Mouse (Mus musculus) layer of hippocampus, postnatal 36 days (tissue): ENCODE results near the gene Stn1. TPM values are rescaled to one million over a fixed set of nuclear protein-coding genes. Genes with fewer than 3 reads are reported as not detected.
"Not testable (repeated sequence)": the region's sequence is repeated elsewhere in the genome, so short reads cannot be mapped to it uniquely, and the experiment has no call there.

Experiments used
- DNase-seq, 2 experiments: peaks; one replicate each; pipeline ENCODE4 v3.0.0; 2022
- total RNA-seq, 2 experiments: library from RNA; stranded (reverse); gene quantifications; 2 replicates each; pipeline ENCODE4 v1.2.3; 2021

The Stn1 gene
- total RNA-seq: 10 to 100 TPM; 18.7 to 23.0 TPM

DNA sequence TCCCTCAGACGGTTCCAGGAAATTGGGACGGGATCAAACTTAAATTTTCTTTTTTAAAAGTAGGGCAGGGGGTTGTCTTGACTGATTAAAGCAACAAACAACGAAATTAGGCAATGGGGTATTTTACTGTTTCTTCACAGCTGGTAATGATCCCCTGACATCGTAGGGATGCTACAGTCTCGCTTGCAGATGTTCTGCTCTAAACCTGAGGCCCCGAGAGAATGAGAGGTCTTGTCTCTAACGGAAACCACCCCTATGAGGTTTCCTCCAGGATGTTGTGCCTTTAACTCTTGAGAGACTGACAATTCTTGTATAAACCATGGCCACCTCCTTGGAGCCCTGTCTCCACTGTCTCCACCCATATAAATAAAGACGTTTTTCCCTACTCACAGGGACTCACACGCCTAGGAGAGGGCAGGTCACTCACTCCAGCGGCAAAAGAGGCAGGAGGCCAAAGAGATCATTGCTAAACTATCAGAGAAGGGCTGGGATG lies at the start of gene Stn1:
Stn1 (minus strand) TSS at position 208 of the 493 bp plus-strand sequence.
- no peak for DNase-seq

DNA sequence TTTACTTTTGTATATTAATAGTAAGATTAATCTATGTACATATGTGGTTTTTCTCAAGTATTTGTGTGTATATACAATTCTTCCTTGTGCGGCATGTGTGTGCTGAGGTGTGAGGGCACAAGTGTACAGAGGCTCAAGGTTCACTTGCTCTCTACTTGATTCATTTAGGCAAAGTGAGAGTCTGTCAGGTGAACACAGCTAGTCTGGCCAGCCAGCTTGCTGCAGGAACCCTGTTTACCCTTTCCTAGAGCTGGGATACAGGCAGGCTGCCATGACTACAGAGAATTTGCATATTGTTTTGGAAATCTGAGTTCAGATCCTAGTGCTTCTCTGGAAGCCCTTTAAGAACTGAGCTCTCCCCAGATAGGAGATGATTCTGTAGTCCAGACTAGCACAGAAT lies 49.7 kb upstream of the Stn1 start:
- no peak for DNase-seq

DNA sequence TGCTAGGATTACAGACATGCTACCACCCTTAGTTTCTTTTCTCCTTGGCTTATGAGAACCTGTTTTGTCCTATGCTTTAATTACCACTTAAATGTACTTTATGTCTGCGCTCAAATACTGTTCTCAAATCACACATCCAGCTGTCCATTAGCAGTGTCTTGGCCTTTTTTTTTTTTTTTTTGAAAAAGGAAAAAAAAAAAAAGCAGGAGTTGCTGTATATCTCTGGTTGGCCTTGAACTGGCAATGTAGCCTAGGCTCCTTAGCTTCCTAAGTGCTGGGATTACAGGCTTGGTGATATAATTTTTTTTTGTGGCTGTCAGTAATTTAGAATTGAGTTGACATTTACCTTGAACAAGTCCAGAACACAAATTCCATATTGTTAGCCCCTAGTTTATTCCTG lies 48.5 kb upstream of the Stn1 start:
- DNase-seq: no peak

DNA sequence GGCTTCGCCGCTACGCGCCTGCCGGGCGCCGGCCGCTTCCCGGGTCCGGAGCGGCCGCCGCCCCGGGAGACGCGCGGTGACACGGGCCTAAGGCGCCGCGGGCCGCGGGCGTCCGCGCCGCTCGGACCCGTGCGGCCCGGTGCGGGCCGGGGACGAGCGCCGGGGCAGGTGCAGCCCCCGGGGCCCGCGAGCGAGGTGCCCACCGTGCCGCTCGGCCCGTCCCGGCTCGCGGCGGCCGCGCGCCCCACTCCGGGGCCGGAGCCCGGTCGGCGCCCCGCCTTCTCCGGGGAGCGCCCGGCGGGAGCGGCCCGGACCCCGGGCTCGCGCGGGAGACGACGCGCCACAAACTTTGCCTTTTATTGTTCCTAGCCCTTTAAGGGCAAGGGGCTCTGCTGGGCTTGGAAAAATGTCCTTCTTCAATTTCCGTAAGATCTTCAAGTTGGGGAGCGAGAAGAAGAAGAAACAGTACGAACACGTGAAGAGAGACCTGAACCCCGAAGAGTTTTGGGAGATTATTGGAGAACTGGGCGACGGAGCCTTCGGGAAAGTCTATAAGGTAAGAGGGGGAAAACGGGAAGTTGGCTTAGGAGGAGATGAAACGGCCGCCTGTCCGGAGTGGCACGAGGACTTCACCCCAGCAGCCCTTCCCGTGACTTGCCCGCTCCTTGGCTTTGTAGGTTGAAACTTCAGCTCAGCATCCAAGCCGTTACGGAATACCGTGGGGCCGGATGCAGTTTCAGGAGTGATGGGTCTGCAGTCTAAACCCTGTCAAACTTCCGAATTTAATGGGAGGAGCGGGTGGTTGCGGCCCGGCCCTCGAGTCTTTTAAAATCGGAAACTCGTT lies 42.7 kb upstream of the Stn1 start:
- DNase-seq: peak; percentile 20

DNA sequence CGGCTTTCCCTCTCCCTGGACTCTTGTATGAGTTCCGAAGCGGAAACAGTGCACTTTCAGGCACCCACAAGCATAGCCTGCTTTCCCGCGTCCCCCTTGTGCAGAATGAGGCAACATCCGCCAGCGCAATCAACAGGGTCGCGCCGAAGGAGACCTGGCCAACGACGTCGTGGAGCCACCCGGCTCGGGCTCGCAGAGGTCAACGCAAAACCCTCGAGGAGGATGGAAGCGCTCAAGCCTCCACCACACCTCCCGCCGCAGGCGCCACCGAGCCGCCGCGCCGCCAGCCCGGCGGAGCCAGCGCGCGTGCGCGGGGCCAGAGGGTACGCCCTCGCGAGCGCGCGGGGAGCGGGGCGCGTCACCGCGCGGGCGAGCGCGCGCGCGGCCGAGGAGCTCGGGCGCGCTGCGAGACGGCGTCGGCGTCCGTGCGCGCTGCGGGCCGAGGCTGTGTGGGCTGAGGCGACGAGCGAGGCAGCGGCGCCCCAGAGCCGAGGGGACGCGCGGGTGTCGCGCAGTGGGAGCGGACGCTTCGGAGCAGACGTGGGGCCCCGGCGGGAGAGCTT lies 42.0 kb upstream of the Stn1 start, which contains the start of gene Slk:
Slk (plus strand) TSS at position 454 of the 563 bp plus-strand sequence.
- DNase-seq: peak; percentile 79

DNA sequence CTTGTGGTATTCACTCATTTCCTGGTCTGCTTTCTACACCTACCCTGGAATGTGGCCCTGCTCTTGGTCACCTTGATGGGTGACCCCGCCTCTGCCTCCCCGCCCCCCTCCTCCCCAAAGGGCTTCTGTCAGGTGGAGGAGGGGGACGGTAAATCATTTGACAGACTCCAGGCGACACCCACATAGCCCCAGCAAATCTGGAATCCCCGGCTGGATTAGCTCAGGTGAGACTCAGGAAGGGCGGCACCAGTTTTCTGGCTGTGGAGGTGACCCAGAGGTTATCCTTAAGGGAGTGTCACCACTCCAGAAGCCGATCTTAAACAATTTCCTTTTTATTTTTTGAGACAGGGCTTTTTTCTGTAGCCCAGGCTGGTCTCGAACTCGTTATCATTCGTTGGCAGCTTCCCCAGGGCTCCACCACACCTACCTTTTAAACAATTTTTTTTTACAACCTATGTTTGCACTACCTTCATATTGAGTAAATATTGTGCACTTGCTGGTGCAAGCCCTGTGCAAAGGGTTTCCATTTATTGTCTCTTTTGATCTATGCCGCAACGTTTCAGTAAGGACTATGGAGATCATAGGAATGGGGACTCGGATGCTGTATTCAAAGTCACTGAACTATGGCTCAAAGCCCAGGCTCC lies 41.4 kb upstream of the Stn1 start:
- DNase-seq: no peak

DNA sequence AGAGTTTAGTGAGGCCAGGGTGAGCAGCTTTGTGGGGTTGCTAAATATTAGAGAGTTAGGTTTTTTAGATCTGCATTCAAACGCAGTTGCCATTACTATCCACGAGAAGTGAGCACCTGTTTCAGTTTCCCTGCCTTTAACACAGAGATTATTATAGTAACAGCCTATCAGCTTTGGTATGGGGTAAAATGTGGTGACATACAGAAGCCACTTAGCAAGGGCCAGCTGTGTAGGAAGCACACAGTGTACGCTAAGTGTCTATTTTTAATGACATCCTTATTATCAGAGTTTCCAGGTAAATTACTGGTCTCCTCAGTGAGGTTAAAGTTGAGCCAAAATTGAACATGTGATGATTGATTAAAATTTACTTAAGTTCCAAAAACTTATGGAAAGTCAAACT lies 36.4 kb upstream of the Stn1 start:
- DNase-seq: no peak

DNA sequence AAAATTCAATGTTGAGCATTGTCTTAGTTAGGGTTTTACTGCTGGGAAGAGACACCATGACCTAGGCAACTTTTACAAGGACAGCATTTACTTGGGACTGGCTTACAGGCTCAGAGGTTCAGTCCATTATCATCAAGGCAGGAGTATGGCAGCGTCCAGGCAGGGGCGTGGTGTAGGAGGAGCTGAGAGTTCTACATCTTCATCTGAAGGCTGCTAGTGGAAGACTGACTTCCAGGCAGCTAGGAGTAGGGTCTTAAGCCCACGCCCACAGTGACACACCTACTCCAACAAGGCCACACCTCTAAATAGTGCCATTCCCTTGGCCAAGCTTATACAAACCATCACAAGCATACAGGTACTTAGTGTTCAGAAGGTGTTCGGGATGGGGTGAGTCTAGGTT lies 34.7 kb upstream of the Stn1 start:
- DNase-seq: not testable (repeated sequence)

DNA sequence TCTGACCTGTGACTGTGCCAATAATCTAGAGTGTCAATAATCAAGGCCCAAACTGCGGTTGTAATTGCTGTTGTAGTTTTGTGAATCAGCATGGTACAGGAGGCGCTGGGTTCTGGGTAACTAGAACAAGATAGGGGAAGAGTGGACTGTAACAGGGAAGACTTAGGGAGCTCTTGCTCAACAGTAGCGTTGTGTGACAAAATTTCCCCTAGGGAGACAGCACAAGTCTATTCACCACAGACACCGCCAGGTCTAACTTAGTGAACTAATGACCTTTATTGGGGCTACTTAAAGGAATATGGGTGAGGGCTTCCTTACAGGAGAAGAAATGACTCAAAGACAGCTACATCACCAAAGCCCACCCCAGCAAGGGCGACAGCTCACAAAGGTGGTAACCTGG lies 32.7 kb upstream of the Stn1 start:
- no peak for DNase-seq

DNA sequence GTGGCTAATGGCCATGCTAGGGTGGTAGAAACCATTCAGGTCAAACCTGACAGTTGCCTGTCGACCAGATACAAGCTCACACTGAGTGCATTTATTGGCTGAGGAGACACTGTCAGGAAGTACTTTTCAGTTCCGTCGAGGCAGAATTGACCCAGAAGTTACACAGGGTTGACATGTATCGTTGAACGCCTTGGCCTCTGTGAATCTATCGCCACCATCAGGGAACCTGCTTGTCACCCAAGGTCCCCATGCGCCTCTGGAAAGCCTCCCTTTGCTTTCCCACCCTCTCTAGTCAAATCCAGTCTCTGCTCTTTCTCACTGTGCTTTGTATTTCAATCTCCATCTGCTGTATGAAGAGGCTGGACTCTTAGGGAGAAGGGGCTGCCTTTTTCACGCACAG lies 28.7 kb upstream of the Stn1 start:
- DNase-seq: no peak

DNA sequence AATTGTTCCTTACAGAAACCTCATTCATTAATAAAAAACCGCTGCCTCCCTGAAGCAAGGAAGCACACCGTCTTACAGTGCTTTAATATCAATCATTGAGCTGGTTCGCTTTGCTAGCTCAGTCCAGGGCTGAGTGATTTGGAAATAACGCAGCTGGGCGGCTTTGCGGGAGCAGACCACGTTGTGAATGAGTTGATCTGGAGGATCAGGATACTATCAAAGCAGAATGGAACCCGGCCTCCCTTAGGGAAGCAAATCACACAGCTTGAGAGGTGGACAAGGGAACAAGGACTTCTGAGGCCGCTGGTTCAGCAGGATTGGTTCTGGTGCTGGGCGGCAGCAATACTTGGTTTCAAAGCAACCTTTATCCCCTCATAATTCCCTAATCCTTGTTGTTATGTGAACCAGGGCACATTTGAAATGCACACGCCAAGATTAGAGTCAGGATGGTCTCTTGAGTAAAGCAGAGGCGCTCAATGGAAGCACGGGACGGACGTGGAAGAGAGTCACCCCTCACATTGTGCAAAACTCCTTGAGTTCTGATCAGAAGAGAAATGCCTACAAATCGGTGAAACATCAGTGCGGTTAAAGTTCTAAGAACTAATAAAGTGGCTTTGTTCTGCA lies 27.8 kb upstream of the Stn1 start:
- DNase-seq: no peak

DNA sequence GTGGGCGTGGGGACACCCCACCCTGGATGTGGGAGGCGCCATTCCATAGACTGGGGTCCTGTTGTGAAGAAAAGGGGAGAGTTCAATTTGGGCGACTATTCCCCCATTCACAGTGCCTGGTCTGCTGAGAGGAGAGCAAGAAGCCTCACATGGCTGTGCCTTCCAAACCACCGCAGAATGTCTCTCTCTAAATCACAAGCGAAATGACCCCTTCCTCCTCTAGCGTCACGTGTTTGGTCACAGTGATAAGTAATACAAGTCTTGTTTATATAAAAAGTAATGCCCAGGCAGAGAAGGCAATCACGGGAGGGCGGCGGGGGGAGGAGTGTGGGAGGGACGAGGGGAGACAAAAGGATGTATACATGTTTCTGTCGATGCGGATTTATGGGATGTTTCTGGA lies 26.4 kb upstream of the Stn1 start:
- DNase-seq: no peak

DNA sequence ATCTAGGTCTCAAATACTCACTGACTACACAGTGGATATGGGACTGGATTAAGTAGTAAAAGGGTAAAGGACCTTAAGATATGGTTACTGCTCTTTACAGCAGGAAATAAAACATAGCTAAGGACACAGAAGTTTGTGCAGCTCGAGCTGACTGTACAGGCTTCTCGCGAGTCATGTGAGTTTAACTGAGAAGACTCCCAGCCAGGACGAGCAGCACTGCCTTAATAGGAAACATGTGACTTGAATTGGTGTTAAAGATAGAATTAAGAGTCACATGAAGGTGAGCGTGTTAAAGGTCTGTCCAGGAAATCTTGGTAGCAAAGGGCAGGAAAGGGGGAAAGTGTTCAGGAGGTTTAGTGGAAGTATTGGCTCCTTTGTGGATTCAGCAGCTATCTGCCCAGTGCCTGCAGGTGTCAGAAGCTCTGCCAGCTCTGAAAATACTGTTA lies 24.7 kb upstream of the Stn1 start:
- DNase-seq: no peak

DNA sequence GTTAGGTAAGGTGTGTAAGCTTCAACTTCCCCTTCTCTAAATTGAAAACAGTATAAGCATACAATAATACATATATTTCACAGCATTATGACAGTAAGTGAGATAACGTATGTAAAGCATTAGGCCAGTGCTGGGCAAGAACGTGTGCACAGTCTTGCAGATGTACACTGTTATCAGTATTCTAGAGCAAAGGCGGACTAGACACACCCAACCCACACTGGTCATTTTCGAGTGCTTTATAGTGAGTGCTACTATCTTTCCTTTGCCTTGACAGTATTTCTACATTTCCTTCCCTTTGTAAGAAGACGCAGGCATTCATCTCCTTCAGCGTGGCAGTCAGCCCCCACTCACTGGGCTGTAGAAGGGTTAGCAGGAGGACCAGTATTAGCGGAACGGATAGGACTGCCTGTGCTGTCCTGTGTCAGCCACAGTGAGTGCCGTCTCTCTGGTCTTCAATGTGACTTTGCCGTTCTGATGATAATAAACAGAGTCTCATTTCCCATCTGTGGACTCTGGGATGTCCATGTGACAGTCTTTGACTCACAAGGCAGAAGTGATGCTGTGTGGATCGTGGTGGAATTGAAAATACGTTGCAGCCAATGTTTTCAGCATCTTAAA lies 23.3 kb upstream of the Stn1 start:
- DNase-seq: no peak

DNA sequence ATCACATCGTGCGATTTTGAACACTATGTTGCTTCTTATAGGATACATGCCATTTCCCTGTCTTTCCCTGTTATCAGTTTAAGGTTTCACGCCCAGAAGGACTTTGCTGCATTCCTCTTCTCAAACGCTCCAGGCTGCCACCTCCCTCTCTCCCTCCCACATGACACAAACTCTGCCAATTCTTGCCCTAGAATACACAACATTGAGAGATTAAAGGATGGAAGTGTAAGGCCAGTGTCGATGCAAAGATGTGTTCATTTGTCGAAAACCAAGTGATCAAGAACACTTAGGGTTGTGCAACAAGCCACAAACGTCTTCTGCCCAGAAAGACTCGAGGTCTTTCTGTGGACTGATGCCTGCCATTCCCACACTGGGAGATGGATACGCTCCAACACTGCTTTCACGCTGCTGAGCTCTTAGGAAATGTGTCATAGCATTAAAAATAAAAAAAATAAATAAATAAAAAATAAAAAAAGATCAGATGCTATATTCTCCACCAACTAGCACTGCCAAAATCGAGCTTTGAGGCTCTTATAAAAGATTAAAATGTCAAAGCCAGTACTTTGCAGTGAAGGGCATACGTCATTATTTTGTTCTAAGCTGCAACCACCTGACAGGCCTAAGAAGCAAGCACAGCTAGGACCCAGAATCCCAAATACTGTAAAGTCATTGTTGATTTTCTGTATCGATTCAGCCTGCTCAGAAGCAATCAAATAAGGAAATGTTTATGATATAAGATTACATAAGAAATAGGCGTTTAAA lies 22.6 kb upstream of the Stn1 start:
- DNase-seq: peak in 1 of 2 experiments; percentile 42

DNA sequence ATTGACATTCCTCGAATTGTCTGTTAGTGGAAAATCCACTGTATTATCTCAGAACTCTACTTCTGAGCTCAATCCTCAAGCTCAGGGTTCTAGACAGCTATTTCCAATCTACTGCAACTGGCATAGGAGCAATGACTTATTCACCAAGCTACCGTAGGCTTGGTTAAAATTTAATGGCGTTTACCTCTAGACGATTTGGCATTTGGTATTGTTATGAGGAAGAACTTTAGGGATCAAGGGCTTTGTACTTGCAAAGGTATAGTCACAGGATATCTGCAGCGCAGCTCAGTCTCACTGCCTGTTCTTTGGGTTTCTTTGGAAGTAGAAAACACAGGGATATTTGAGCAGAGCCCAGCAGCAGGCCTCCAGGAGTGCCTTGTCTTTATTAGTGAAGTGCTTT lies 21.8 kb upstream of the Stn1 start:
- DNase-seq: no peak

DNA sequence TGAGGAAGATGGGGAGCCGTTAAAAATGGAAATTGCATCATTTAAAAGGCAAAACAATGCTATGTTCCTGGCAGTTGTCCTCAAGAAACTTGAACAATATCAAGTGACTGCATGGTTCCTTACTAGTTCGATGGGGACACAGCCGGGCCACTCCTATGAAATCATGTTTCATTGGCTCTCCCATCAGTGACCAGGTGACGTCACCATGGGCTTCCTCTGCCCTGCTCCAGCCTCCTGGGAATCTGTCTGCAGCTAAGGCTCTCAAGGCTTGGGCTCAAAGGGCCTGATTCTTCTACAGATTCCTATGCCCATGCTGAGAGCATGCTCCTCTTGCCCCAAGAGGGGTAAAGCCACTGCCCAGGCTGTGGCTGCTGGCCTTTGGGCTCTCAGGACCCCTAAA lies 12.3 kb upstream of the Stn1 start:
- DNase-seq: no peak

DNA sequence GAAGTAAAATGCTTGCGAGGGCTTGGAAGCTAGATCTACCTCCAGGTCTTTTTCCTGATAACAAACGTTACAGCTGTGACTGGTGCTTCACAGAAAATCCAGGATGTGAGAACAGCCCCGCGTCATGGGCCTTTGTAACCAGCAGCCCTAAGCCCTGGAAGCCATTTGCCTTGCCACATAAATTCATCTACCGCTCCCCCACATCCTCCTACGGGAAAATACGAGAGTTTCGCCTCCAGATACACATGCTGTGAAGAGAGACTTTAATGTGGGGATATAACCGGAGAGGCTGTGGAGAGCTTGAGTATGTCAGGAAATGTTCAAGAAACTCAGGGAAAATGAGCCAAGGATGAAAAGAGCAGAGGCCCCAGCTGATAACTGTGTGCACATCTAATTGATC lies 11.9 kb upstream of the Stn1 start:
- DNase-seq: no peak

DNA sequence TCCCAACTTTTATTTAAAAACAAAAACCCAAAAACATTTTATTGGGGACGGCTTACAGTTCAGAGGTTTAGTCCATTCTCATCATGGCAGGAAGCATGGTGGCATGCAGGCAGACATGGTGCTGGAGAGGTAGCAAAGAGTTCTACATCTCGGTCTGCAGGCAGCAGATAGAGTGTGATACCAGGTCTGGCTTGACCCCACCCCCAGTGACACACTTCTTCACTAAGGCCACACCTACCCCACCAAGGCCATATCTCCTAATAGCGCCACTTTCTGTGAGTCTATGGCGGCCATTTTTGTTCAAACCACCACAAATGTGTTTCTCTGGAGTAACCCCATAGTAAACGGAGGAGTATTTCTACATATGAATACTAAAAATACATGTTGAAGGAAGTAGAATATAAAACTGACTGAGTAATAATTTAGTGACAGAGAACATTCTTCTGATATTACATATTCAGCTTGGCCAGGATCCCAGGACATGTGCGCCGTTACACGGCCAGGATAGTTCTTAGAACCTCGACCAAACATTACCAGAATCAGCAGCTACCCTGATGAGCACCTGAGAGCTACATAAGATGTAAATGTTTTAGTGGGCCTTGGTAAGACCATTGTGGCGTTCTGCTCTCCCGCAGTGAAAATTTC lies 11.2 kb upstream of the Stn1 start:
- DNase-seq: no peak

DNA sequence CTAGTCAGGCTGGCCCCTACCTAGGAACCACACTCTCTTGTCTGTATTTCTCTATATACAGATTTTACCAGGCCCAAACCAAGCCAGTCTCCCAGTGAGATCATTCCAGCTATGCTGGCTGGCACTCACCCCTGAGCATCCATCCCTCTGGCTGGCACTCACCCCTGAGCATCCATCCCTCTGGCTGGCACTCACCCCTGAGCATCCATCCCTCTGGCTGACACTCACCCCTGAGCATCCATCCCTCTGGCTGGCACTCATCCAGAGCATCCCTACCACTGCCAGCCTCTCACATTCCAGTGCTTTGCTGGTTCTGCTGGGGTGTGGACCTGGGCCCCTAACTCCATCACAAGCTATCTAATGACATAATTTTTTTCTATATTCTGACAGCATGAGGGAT lies 8.2 kb upstream of the Stn1 start:
- no peak for DNase-seq

DNA sequence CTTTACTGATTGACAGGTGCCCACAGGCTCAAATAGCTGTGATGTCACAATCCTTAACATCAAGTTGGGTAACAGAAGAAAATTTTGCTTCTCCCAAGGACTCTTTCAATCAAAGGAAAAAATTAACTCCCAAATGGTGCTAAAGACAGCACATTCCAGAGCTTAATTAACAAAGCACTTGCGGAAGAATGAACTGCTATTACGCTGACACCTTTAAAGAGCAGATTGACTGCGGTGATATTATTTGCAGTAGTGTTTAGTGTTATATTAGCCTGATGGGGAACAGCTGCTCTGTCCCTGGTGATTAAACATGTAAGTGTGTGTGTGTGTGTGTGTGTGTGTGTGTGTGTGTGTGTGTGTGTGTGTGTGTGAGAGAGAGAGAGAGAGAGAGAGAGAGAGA lies 7.7 kb upstream of the Stn1 start:
- DNase-seq: no peak
